Mouse (Mus musculus) neural tube, embryonic 12.5 days (tissue): Measurements from ENCODE around the gene Akap5. TPM values are rescaled to one million over a fixed set of nuclear protein-coding genes. Genes with fewer than 3 reads are reported as not detected.
A peak's percentile ranks its signal among the peaks of the same experiment; 100 is the strongest.

ENCODE experiments used
- ATAC-seq: fragments of 200-750 bp; cut with Nextera tagmentation; 2 replicates; pipeline ENCODE4 v1.8.0; 2017; ENCODE audit warnings: low read depth, mild to moderate bottlenecking, moderate TSS enrichment, moderate library complexity; ENCODE audit not compliant: low FRiP score
- H3K27ac ChIP-seq: fragments of 300-500 bp; sonication (generic); 2 replicates; pipeline ENCODE4 v1.5.1; 2016
- H3K27me3 ChIP-seq: fragments of 300-500 bp; sonication (generic); replicated peaks from 2 replicates; pipeline ENCODE4 v1.6.1; 2016; ENCODE audit warnings: mild to moderate bottlenecking
- H3K36me3 ChIP-seq: fragments of 300-500 bp; sonication (generic); 2 replicates; pipeline ENCODE4 v1.6.1; 2016; ENCODE audit warnings: mild to moderate bottlenecking
- H3K4me1 ChIP-seq: fragments of 300-500 bp; sonication (generic); 2 replicates; pipeline ENCODE4 v1.6.1; 2016
- H3K4me2 ChIP-seq: fragments of 300-500 bp; sonication (generic); replicated peaks from 2 replicates; pipeline ENCODE4 v1.6.1; 2016; ENCODE audit warnings: mild to moderate bottlenecking
- H3K4me3 ChIP-seq: fragments of 300-500 bp; sonication (generic); 2 replicates; pipeline ENCODE4 v1.5.1; 2016
- H3K9ac ChIP-seq: fragments of 300-500 bp; sonication (generic); 2 replicates; pipeline ENCODE4 v1.6.1; 2016; ENCODE audit warnings: mild to moderate bottlenecking
- H3K9me3 ChIP-seq: fragments of 300-500 bp; sonication (generic); 2 replicates; pipeline ENCODE4 v1.6.1; 2016; ENCODE audit warnings: mild to moderate bottlenecking
- WGBS: fragments of 180-500 bp; shearing (Covaris S2); methylation state at CpG from one replicate; pipeline ENCODE4 v1.1.7; 2016; 5-methylcytosine and 5-hydroxymethylcytosine counted together
- polyA plus RNA-seq: library from polyadenylated mRNA; unstranded; fragments of >200 nt; fragmentation: Nextera tagmentation; extraction: Ambion mirVana; gene quantifications from 2 replicates; pipeline ENCODE4 v1.2.1, GENCODE M21; 2016

The Akap5 gene
- polyA plus RNA-seq, 1 experiment from 2014 or later: 5.8 TPM

DNA sequence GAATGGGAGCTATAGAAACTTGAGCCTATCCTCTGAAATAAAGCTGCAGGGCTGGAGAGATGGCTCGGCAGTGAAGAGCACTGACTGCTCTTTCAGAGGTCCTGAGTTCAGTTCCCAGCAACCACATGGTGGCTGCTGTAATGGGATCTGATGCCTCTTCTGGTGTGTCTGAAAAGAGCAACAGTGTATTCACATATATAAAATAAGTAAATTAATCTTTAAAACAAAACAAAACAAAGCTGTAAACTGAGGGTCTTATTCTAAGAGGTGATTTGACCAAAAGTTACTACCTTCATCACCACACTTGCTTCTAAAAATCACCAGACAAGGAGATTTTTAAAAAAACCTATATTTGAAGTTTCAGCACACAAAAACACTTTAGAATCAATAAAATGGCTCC is 36.2 kb downstream of the Akap5 start:
- H3K36me3 ChIP-seq: no peaks in the 10 kb centered on the region
- 50% methylated on average over 1 of the region's 1 CpGs for WGBS
- no peaks in the 10 kb centered on the region for H3K27me3 ChIP-seq
- no peak overlapping the region for H3K9ac ChIP-seq
- H3K27ac ChIP-seq: no peak overlapping the region
- no peak overlapping the region for H3K4me3 ChIP-seq
- H3K9me3 ChIP-seq: no peaks in the 10 kb centered on the region
- no peaks in the 10 kb centered on the region; the same call in 1 of the 2 replicates for H3K4me1 ChIP-seq
- no peak for ATAC-seq
- H3K4me2 ChIP-seq: no peak overlapping the region

DNA sequence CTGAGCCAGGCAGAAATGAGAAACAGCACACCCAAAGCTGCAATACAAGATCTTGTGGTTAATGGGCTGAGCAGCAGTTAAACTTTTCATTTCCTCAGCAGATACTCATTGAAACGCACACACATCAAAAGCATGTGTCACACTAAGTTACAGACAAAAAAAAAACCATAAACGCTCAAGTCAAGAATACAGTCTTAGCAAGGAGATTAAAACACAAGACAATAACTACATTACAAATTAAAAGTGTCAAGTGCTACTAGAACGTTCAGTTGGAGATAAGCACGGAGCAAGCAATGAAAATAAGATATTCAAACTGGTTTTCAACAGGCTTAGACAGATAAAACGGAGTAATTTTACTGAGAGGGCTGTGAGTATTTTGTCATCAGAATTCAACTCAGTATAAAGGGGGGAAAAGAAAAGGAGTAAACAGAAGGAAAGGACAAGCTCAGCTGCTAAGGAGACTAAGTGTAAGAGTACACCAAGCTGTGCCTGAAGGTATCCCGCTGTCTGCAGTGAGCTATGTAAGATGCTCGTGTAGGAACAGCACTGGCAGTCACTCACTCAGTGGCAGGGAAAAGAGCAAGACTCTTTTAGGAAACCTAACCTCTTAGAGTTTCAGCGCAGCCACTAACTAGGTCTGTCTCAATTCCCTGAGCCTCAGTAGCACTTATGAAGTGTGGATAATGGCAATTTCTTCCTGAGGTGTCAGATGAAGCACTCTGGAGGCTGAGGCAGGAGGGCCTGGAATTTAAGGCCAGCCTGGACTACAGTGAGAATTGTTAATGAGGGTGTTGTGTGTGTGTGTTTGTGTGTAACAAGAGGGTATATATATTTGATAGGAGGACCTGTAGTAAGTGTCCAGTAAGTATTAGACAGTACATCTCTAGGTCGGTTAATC is 37.0 kb downstream of the Akap5 start:
- H3K27ac ChIP-seq: no peak overlapping the region
- no peak overlapping the region for H3K9ac ChIP-seq
- no peaks in the 10 kb centered on the region for H3K9me3 ChIP-seq
- H3K36me3 ChIP-seq: no peaks in the 10 kb centered on the region
- no peak for ATAC-seq
- H3K4me3 ChIP-seq: no peak overlapping the region
- WGBS: 77% methylated on average over 9 of the region's 9 CpGs
- H3K4me1 ChIP-seq: no peaks in the 10 kb centered on the region; the same call in 1 of the 2 replicates
- H3K27me3 ChIP-seq: no peaks in the 10 kb centered on the region
- no peak overlapping the region for H3K4me2 ChIP-seq

DNA sequence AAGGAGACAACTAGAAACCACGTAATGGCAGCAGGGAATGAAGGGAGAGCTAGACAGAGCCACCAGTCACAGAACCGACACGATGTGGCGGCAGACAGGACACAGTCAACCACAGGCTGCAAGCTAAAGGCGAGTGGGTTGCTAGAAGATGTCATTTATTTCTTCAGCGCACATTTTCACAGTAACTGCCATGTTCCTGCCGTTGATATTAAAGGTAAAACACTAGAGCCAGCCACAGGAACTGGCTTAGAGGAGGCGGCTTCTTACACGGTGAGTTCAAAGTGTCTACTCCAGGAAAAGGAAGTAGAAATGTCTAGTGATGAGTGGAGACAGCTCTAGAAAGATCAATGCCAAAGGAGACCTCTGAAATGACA is 37.6 kb downstream of the Akap5 start:
- Histone ChIP-seq H3K4me2 (no peak overlapping the region), H3K27me3 (no peaks in the 10 kb centered on the region), H3K9ac (no peak overlapping the region), H3K36me3 (no peaks in the 10 kb centered on the region), H3K9me3 (no peaks in the 10 kb centered on the region), H3K27ac (no peak overlapping the region), H3K4me3 (no peak overlapping the region), H3K4me1 (peaks cover 6% of the 10 kb centered on the region)
- 87% methylated on average over 9 of the region's 9 CpGs for WGBS
- ATAC-seq: no peak

DNA sequence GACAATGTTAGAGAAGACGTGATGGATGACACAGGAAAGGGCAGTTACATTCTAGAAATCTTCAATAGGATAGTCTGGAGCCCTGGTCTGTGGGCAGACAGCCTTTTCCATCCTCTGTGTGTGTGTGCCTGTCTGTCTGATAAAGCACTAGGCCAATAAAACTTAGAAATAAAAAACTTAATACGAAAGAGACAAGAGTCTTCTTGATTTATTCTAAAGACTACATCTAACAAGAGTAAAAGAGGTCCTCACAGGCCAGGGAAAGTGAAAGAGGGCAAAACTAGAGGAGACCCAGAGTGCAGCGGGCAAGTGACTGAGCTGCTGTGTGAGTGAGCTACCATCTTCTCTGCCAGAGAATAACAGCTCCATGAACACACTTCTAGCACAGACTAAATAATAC is 41.6 kb downstream of the Akap5 start:
- H3K9ac ChIP-seq: no peak overlapping the region
- H3K9me3 ChIP-seq: no peaks in the 10 kb centered on the region
- H3K27ac ChIP-seq: no peak overlapping the region
- H3K27me3 ChIP-seq: no peaks in the 10 kb centered on the region
- no peak overlapping the region for H3K4me2 ChIP-seq
- 80% methylated on average over 3 of the region's 3 CpGs for WGBS
- H3K4me1 ChIP-seq: peaks cover 22% of the 10 kb centered on the region
- no peaks in the 10 kb centered on the region for H3K36me3 ChIP-seq
- ATAC-seq: no peak
- no peak overlapping the region for H3K4me3 ChIP-seq

DNA sequence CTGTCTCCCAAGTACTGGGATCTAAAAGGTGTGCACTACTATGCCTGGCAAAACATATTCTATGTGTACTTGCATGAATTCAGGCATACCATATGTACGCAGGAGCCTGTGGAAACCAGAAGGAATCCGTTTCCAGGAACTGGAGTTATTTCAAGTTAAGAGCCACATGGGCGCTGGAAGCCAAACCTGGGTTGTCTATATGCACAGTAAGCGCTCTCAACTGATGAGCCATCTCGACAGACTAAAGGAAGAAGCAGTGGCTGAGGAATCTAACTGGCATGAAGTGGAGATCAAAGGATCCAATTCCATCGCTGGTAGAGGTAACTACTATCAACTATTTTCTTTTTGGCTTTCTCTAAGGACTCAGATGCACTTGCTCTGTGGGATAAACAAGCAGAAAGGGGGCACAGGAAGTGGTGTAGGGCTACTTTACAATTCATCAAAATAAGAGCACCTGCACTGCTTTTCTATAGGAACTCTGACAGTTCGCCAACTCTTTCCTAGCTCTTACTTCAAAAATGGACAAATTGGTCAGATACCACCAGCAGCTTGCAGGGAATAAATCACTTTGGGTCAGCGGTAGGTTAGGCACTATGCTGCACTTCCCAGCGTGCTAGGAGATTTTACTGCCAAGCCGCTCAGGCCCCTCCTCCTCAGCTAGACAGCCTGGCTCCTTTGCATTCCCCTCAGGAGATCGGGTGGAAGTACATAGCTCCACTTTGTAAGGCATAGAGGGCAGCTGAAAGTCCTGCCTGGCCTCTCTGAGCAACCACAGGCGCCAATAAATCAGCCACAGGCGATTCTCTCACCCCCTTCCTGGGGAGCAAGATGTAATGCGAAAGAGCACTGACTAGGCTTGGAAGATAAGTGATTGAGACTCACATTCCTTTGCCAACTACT is 42.7 kb downstream of the Akap5 start:
- peak overlapping the region; percentile 87 for H3K4me2 ChIP-seq
- 14% methylated on average over 14 of the region's 14 CpGs for WGBS
- H3K9ac ChIP-seq: 0 out of 2 replicates have a peak overlapping the region, but pooled peaks have one; percentile 26
- peaks cover 32% of the 10 kb centered on the region for H3K4me1 ChIP-seq
- H3K9me3 ChIP-seq: no peaks in the 10 kb centered on the region
- H3K27ac ChIP-seq: no peak overlapping the region
- H3K36me3 ChIP-seq: no peaks in the 10 kb centered on the region
- H3K27me3 ChIP-seq: no peaks in the 10 kb centered on the region
- no peak overlapping the region for H3K4me3 ChIP-seq
- no peak for ATAC-seq

DNA sequence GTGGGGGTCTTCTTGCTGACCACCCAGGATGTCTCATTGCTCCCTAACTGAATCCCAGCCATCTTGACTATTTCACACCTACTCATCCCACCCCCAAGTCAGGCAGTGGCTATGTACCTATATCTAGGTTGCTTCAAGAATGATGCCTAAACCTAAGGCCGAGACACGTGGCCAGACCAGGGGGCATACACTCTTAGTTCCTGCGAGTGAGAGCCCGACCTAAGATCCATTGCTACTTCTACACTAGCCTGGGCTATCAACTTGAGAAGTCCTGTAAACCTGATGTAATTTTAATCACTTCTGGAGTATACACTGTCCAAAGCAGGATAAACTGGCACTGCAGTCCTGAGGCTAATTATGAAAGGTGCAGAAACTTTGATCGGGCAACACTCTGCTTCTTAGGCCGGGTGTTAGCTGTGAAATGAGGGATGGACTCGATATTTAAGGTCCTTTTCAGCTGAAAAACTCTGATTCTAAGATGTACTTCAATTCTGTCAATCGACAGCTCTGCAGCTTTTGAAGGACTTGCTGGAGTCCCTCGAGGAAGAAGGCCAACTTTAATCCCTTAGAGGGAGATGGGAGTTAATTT is 43.6 kb downstream of the Akap5 start:
- H3K4me3 ChIP-seq: peak overlapping the region; percentile 86
- no peaks in the 10 kb centered on the region for H3K9me3 ChIP-seq
- H3K9ac ChIP-seq: peak overlapping the region; percentile 97
- H3K27ac ChIP-seq: no peak overlapping the region
- H3K4me1 ChIP-seq: peaks cover 36% of the 10 kb centered on the region
- peak overlapping the region; percentile 87 for H3K4me2 ChIP-seq
- ATAC-seq: no peak
- no peaks in the 10 kb centered on the region for H3K27me3 ChIP-seq
- 5% methylated on average over 9 of the region's 9 CpGs for WGBS
- H3K36me3 ChIP-seq: no peaks in the 10 kb centered on the region

DNA sequence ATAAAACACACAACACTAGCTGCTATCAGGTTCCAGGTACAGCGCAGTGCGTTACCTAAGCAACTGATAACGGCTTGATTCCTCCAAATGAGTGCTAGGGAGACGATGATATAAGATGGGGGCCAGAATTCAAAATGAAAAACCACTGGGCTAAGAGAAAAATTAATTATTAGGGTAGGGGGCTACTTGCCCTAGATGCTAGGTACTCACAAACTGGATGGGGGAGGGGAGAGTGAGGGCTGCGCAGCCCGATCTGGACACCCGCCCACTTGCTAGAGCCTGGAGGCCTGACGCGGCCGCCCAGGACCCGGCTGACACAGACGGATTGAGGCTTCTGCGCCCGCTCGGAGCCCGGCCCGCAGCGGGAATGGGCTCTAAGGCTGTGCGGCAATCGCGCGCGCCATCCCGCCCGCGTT is 44.1 kb downstream of the Akap5 start:
- H3K4me2 ChIP-seq: peak overlapping the region; percentile 87
- under 1% methylated on average over 26 of the region's 26 CpGs for WGBS

DNA sequence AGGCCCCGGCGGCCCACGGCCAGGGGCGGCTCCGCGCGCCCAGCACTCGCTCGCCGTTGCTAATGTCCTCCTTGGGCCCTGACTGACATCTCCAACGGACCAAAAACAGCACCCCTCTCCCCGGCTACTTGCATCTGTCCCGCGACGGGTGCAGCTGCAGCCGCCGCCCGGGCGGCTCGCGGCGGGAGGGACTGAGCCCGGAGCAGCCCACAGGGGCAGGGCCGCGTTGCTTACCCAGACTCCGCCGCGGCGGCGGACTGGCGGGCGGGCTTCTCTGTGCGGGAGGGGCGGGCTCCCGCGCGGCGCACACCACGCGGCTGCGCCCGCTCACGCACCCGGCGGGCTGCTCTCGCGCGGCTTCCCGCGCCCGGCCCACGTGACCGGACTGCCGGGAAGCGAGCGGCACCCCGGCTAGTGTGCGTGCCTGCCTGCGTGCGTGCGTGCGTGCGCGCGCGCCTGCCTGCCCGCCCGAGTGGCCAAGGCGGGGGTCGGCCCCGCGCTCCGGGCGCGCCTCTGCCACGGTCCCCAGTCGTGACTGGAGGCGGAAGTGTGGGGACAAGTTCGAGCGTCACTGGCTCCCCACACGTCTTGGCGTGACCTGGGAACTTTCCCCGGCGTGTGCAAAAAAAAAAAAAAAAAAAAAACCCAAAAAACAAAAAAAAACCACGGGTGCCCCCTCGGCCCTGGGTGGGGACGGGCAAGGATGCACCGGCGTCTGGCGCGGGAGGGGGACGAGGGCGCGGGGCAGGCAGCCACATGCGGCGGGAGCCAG is 44.7 kb downstream of the Akap5 start, which contains the start of gene Zbtb25:
Gene Zbtb25, minus strand, starts transcription at position 397 of the 772 bp plus-strand sequence.
- Histone ChIP-seq H3K27ac (peak within 1 kb of the TSS; percentile 95), H3K9me3 (no peaks in the 10 kb centered on the region), H3K4me1 (peaks cover 36% of the 10 kb centered on the region), H3K27me3 (no peaks in the 10 kb centered on the region), H3K36me3 (no peaks in the 10 kb centered on the region), H3K9ac (peak within 1 kb of the TSS; percentile 97), H3K4me3 (peak within 1 kb of the TSS; percentile 86), H3K4me2 (peak within 1 kb of the TSS; percentile 87)
- peak; percentile 85 for ATAC-seq
- WGBS: under 1% methylated on average over 91 of the region's 96 CpGs

More for the DNA sequence above, 44.1 kb downstream of the Akap5 start:
- H3K4me1 ChIP-seq: peaks cover 36% of the 10 kb centered on the region
- H3K27me3 ChIP-seq: no peaks in the 10 kb centered on the region
- no peaks in the 10 kb centered on the region for H3K36me3 ChIP-seq
- peak; percentile 52 for ATAC-seq
- peak overlapping the region; percentile 95 for H3K27ac ChIP-seq
- H3K9me3 ChIP-seq: no peaks in the 10 kb centered on the region
- H3K9ac ChIP-seq: peak overlapping the region; percentile 97
- peak overlapping the region; percentile 86 for H3K4me3 ChIP-seq

DNA sequence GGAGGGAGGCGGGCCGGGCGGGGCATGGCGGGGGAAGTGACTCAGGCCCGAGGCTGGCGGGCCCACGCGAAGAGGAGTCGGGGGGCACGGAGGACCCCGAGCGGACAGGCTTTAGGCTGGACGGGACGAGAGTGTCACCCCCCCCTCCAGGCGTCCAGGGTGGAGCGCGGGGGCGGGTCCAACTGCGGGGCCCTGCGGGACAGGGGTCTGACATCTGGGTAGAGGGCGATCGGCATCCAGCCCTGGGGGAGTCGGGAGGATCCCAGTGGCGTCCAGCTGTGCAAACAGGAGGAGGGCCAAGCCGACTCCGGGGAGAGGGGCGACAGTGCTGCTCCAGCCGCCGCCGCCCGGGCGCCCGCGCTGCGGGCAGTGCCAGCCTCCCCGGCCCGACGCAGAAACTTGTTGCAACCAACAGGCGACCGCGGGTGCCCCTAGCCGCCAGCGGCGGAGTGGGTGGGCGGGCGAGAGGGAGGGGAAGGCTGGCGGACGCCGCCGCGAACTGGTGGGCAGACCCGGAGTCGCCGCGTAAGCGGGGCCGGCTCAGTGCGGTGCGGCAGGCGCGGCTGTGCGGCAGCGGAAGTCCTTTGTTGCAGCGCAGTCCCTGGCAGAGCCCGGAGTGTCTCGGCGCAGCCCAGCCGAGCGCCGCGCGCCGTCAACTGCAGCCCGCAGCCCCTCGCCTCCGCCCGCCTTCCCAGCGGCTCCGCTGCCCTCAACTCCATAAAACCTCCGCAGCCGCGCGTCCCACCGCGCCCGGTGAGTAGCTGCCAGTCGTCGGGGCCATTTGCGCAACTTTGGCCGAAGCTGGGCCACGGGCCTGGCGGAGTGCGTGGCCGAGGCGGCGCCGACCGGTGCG is 45.5 kb downstream of the Akap5 start, which contains the start of gene Zbtb1:
Gene Zbtb1, plus strand, starts transcription at position 289 of the 853 bp plus-strand sequence.
- Histone ChIP-seq H3K4me3 (peak within 1 kb of the TSS; percentile 86), H3K4me1 (peaks cover 36% of the 10 kb centered on the region), H3K9me3 (no peaks in the 10 kb centered on the region), H3K27me3 (no peaks in the 10 kb centered on the region), H3K27ac (peak within 1 kb of the TSS; percentile 95), H3K4me2 (peak within 1 kb of the TSS; percentile 87), H3K9ac (peak within 1 kb of the TSS; percentile 97), H3K36me3 (no peaks in the 10 kb centered on the region)
- ATAC-seq: peak; percentile 59
- under 1% methylated on average over 93 of the region's 99 CpGs for WGBS

DNA sequence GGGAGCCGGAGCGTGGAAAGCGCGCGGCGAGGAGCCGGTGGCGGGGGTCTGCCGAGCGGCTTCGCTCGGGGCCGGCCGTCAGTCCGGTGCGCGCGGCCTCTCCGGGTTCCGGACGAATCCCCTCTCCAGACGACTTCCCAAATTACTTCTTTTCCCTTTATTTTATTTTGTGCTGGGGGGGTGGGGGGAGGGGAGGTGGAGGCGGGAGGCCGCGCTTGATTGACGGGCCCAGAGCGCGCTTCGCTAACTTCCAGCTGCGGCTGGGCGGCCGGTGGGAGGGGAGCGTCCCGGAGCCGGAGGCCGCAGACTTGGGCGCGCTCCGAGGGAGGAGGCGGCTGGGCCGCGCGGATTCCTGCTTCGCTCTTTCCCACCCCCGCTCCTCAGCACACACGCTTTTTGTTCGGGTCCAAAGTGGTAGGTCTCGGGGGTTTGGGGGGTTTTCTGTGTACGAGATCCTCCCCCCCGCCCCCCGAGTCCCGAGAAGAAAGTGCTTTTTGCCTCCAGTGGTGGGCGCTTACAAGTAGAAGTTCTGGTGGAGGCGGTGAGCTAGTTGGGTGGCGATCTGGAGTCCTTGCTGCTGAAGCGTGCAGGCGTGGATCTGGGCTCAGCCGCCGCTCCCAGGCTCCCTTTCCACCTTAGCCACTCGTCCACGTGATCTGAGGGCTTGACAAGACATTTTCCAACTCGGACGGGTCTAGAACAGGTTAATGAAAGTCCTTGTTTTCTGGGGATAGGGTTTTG is 46.3 kb downstream of the Akap5 start:
- peak overlapping the region; percentile 97 for H3K9ac ChIP-seq
- H3K27ac ChIP-seq: peak overlapping the region; percentile 95
- no peaks in the 10 kb centered on the region for H3K27me3 ChIP-seq
- H3K36me3 ChIP-seq: no peaks in the 10 kb centered on the region
- H3K4me1 ChIP-seq: peaks cover 36% of the 10 kb centered on the region
- ATAC-seq: peak; percentile 18; the same call in 1 of the 2 replicates
- H3K9me3 ChIP-seq: no peaks in the 10 kb centered on the region
- under 1% methylated on average over 61 of the region's 63 CpGs for WGBS
- H3K4me3 ChIP-seq: peak overlapping the region; percentile 86
- peak overlapping the region; percentile 87 for H3K4me2 ChIP-seq
